ENCODE assay signal across 15 mouse cellular contexts in genomic region chr15:97603492-97603891, GRCm38 (mm10).
DNase-seq lines count a peak whose midpoint lies in the region; ATAC-seq and TF ChIP-seq lines count a peak whose summit lies in the region.
"Had no signal": no experiment of that assay in that cellular context is flagged by ENCODE, and none has a peak within 500 bp of the region (broad histone marks: within the 10 kb centered on the region; RNA-seq: fewer than 3 reads in every experiment).

No protein-coding gene starts in this region.

- no peaks in the 10 kb centered on the region for H3K36me3 ChIP-seq in neural tube, embryonic 15.5 days
- H3K36me3 ChIP-seq: kidney, embryonic 15.5 days; midbrain, embryonic 12.5 days; neural tube, embryonic 12.5 days had no signal

- no peak for DNase-seq in layer of hippocampus, adult 2 months (ENCODE audit: low spot score in 2 of 2)
- no peak for DNase-seq in layer of hippocampus, postnatal 14 days (ENCODE audit: low spot score in 2 of 2)
- DNase-seq in thymus, postnatal 14 days, result peak; percentile 18
- no peak for DNase-seq in thymus, postnatal 36 days
- peak; percentile 48 for DNase-seq in brain, adult 2 months (ENCODE audit: low read depth, low spot score)
- no peak for DNase-seq in left cerebral cortex, adult 9 months (ENCODE audit: low spot score in 2 of 2)
- no peak for DNase-seq in testis, postnatal 10 days (ENCODE audit: low spot score)
- DNase-seq: adrenal gland, adult 8-10 months; layer of hippocampus, postnatal 36 days; liver; right cerebral cortex, adult 18-20 months had no signal

- no peak overlapping the region for H3K27ac ChIP-seq in layer of hippocampus, adult 2 months
- H3K27ac ChIP-seq in neural tube, embryonic 15.5 days (replicated peaks), result no peak overlapping the region
- H3K27ac ChIP-seq: kidney, embryonic 15.5 days; midbrain, embryonic 12.5 days; neural tube, embryonic 12.5 days had no signal

- peaks cover 24% of the 10 kb centered on the region for H3K4me1 ChIP-seq in neural tube, embryonic 15.5 days

- peak; percentile 65 for TF ChIP-seq CTCF in layer of hippocampus, adult 2 months (conservative IDR thresholded peaks at IDR 0.05)

- WGBS in neural tube, embryonic 15.5 days, result 49% methylated on average over 6 of the region's 6 CpGs

- H3K9ac ChIP-seq in neural tube, embryonic 15.5 days (replicated peaks), result no peak overlapping the region
- H3K9ac ChIP-seq: kidney, embryonic 15.5 days; midbrain, embryonic 12.5 days; neural tube, embryonic 12.5 days had no signal

- no peak overlapping the region for H3K4me2 ChIP-seq in neural tube, embryonic 15.5 days
- H3K4me2 ChIP-seq: kidney, embryonic 15.5 days; midbrain, embryonic 12.5 days; neural tube, embryonic 12.5 days had no signal

- H3K9me3 ChIP-seq in neural tube, embryonic 15.5 days (replicated peaks), result no peaks in the 10 kb centered on the region
- H3K9me3 ChIP-seq: kidney, embryonic 15.5 days; midbrain, embryonic 12.5 days; neural tube, embryonic 12.5 days had no signal

- ATAC-seq in neural tube, embryonic 15.5 days (ENCODE audit: low FRiP score), result no peak

- H3K27me3 ChIP-seq in neural tube, embryonic 15.5 days (replicated peaks), result no peaks in the 10 kb centered on the region
- H3K27me3 ChIP-seq: kidney, embryonic 15.5 days; neural tube, embryonic 12.5 days had no signal

- no peak overlapping the region for H3K4me3 ChIP-seq in layer of hippocampus, adult 2 months
- no peak overlapping the region for H3K4me3 ChIP-seq in neural tube, embryonic 15.5 days (replicated peaks)
- H3K4me3 ChIP-seq: kidney, embryonic 15.5 days; midbrain, embryonic 12.5 days; neural tube, embryonic 12.5 days had no signal

Comparison
In these comparisons a context has a peak if more than half of its experiments do, and no peak if none do; other contexts are left out.
1. DNase-seq: peak in thymus, postnatal 14 days (single experiment) and brain, adult 2 months (single experiment); none in layer of hippocampus, adult 2 months (0 of 2), layer of hippocampus, postnatal 14 days (0 of 2), thymus, postnatal 36 days (0 of 2), left cerebral cortex, adult 9 months (0 of 2) and testis, postnatal 10 days (single experiment).